Mouse (Mus musculus) MEL (cell line): ENCODE measurements around the gene Pecam1. TPM values are rescaled to one million over a fixed set of nuclear protein-coding genes. Genes with fewer than 3 reads are reported as not detected.

Experiments used
- DNase-seq: peaks from one replicate; pipeline ENCODE4 v3.0.0; 2011; ENCODE audit warnings: low read depth, low spot score
- H3K27ac ChIP-seq: 2 replicates; pipeline ENCODE4 v1.5.1; 2012; ENCODE audit warnings: low read depth, mild to moderate bottlenecking, control low read depth, low read length, moderate library complexity; ENCODE audit not compliant: control insufficient read depth
- H3K27me3 ChIP-seq, 2 experiments: fragments of 150-350 bp in 1 of 2; sonication (generic) in 1 of 2; 2 replicates each; pipeline ENCODE4 v1.6.1; 2012; ENCODE audit warnings: low read length in 2 of 2, mild to moderate bottlenecking in 2 of 2, improper control_type of control experiment in 1 of 2, moderate library complexity in 1 of 2; ENCODE audit not compliant: insufficient read depth in 2 of 2, control insufficient read depth in 1 of 2
- H3K36me3 ChIP-seq, 2 experiments: 2 replicates each; pipeline ENCODE4 v1.6.1; 2012 to 2014; ENCODE audit warnings: low read length in 2 of 2, improper control_type of control experiment in 1 of 2, inconsistent platforms in 1 of 2, mild to moderate bottlenecking in 1 of 2; ENCODE audit not compliant: insufficient read depth in 2 of 2, control insufficient read depth in 1 of 2
- H3K4me1 ChIP-seq, 2 experiments: fragments of 150-350 bp in 1 of 2; sonication (generic) in 1 of 2; 2 replicates each; pipeline ENCODE4 v1.6.1; 2012; ENCODE audit warnings: low read length in 2 of 2, improper control_type of control experiment in 1 of 2, mild to moderate bottlenecking in 1 of 2; ENCODE audit not compliant: insufficient read depth in 2 of 2, control insufficient read depth in 1 of 2
- H3K4me3 ChIP-seq, 2 experiments: fragments of 150-350 bp in 1 of 2; sonication (generic) in 1 of 2; 2 replicates each; pipeline ENCODE4 v1.5.1; 2012; ENCODE audit warnings: low read depth in 2 of 2, low read length in 2 of 2, mild to moderate bottlenecking in 2 of 2, moderate library complexity in 2 of 2, control low read depth in 1 of 2, improper control_type of control experiment in 1 of 2; ENCODE audit not compliant: control insufficient read depth in 1 of 2, insufficient read depth in 1 of 2
- H3K79me2 ChIP-seq: 2 replicates; pipeline ENCODE4 v1.6.1; 2012; ENCODE audit warnings: mild to moderate bottlenecking, low read length, moderate library complexity; ENCODE audit not compliant: control insufficient read depth, poor library complexity, insufficient read depth
- H3K9ac ChIP-seq: 2 replicates; pipeline ENCODE4 v1.6.1; 2012; ENCODE audit warnings: low read depth, mild to moderate bottlenecking, control low read depth, low read length, moderate library complexity; ENCODE audit not compliant: control insufficient read depth, poor library complexity, severe bottlenecking
- H3K9me3 ChIP-seq: fragments of 150-350 bp; sonication (generic); replicated peaks from 2 replicates; pipeline ENCODE4 v1.6.1; 2012; ENCODE audit warnings: mild to moderate bottlenecking, low read length, improper control_type of control experiment, moderate library complexity; ENCODE audit not compliant: insufficient read depth
- CHD1 ChIP-seq: IDR thresholded peaks from 2 replicates; pipeline ENCODE4 v1.6.1; 2012; ENCODE audit warnings: low read depth, mild to moderate bottlenecking, inconsistent platforms, low read length, improper control_type of control experiment
- CHD2 ChIP-seq: IDR thresholded peaks from 2 replicates; pipeline ENCODE4 v1.6.1; 2011; ENCODE audit warnings: low read length, improper control_type of control experiment
- CTCF ChIP-seq, 3 experiments: IDR thresholded peaks in 2 of 3; conservative IDR thresholded peaks in 1 of 3; 2 replicates each; pipeline ENCODE4 v1.5.1; 2011 to 2012; ENCODE audit warnings: low read length in 3 of 3, low read depth in 2 of 3, mild to moderate bottlenecking in 2 of 3, improper control_type of control experiment in 1 of 3, inconsistent platforms in 1 of 3, mixed read lengths in 1 of 3, moderate library complexity in 1 of 3; ENCODE audit not compliant: control insufficient read depth in 1 of 3, insufficient read depth in 1 of 3, poor library complexity in 1 of 3, severe bottlenecking in 1 of 3
- E2F4 ChIP-seq: IDR thresholded peaks from 2 replicates; pipeline ENCODE4 v1.6.1; 2011; ENCODE audit warnings: low read depth, low read length, improper control_type of control experiment, borderline replicate concordance
- EP300 ChIP-seq, 2 experiments: IDR thresholded peaks; 2 replicates each; pipeline ENCODE4 v1.6.1; 2011; ENCODE audit warnings: improper control_type of control experiment in 2 of 2, low read length in 2 of 2, low read depth in 1 of 2, mild to moderate bottlenecking in 1 of 2
- ETS1 ChIP-seq: IDR thresholded peaks from 2 replicates; pipeline ENCODE4 v1.6.1; 2012; ENCODE audit warnings: low read depth, mild to moderate bottlenecking, inconsistent platforms, low read length, improper control_type of control experiment, moderate library complexity
- GABPA ChIP-seq: IDR thresholded peaks from 2 replicates; pipeline ENCODE4 v1.6.1; 2012; ENCODE audit warnings: low read depth, mild to moderate bottlenecking, inconsistent platforms, low read length, improper control_type of control experiment, moderate library complexity
- HCFC1 ChIP-seq: IDR thresholded peaks from 2 replicates; pipeline ENCODE4 v1.6.1; 2012; ENCODE audit warnings: low read depth, mild to moderate bottlenecking, inconsistent platforms, low read length, improper control_type of control experiment, moderate library complexity
- JUND ChIP-seq: IDR thresholded peaks from 2 replicates; pipeline ENCODE4 v1.6.1; 2011; ENCODE audit warnings: low read depth, mild to moderate bottlenecking, improper control_type of control experiment, low read length
- KAT2A ChIP-seq: conservative IDR thresholded peaks from 2 replicates; pipeline ENCODE4 v1.6.1; 2012; ENCODE audit warnings: low read depth, low read length, improper control_type of control experiment, inconsistent platforms
- MAFK ChIP-seq: IDR thresholded peaks from 2 replicates; pipeline ENCODE4 v1.6.1; 2011; ENCODE audit warnings: low read depth, mild to moderate bottlenecking, low read length, improper control_type of control experiment, borderline replicate concordance
- MAX ChIP-seq: IDR thresholded peaks from 2 replicates; pipeline ENCODE4 v1.6.1; 2011; ENCODE audit warnings: low read length, improper control_type of control experiment
- MAZ ChIP-seq: IDR thresholded peaks from 2 replicates; pipeline ENCODE4 v1.6.1; 2012; ENCODE audit warnings: low read depth, mild to moderate bottlenecking, inconsistent platforms, low read length, improper control_type of control experiment
- MEF2A ChIP-seq: IDR thresholded peaks from 2 replicates; pipeline ENCODE4 v1.6.1; 2014; ENCODE audit warnings: low read depth, mild to moderate bottlenecking, inconsistent platforms, low read length, improper control_type of control experiment; ENCODE audit not compliant: poor library complexity, insufficient replicate concordance, severe bottlenecking; ENCODE audit errors: extremely low read depth
- MXI1 ChIP-seq: IDR thresholded peaks from 2 replicates; pipeline ENCODE4 v1.6.1; 2011; ENCODE audit warnings: mild to moderate bottlenecking, low read depth, low read length, improper control_type of control experiment
- MYB ChIP-seq: IDR thresholded peaks from 2 replicates; pipeline ENCODE4 v1.6.1; 2011; ENCODE audit warnings: mild to moderate bottlenecking, low read depth, low read length, improper control_type of control experiment
- NELFE ChIP-seq: IDR thresholded peaks from 2 replicates; pipeline ENCODE4 v1.6.1; 2011; ENCODE audit warnings: low read depth, low read length, improper control_type of control experiment
- NRF1 ChIP-seq: IDR thresholded peaks from 2 replicates; pipeline ENCODE4 v1.6.1; 2014; ENCODE audit warnings: low read depth, mild to moderate bottlenecking, inconsistent platforms, low read length, improper control_type of control experiment, moderate library complexity; ENCODE audit not compliant: poor library complexity, insufficient read depth, severe bottlenecking
- POLR2A ChIP-seq, 2 experiments: IDR thresholded peaks; 2 replicates each; pipeline ENCODE4 v1.6.1; 2011 to 2012; ENCODE audit warnings: low read length in 2 of 2, mild to moderate bottlenecking in 2 of 2, control low read depth in 1 of 2, improper control_type of control experiment in 1 of 2, low read depth in 1 of 2, moderate library complexity in 1 of 2; ENCODE audit not compliant: control insufficient read depth in 1 of 2, insufficient read depth in 1 of 2, poor library complexity in 1 of 2
- POLR2AphosphoS2 ChIP-seq: IDR thresholded peaks from 2 replicates; pipeline ENCODE4 v1.6.1; 2011; ENCODE audit warnings: low read length, improper control_type of control experiment
- POLR2AphosphoS5 ChIP-seq: IDR thresholded peaks from 2 replicates; pipeline ENCODE4 v1.6.1; 2012; ENCODE audit warnings: low read depth, borderline replicate concordance, mild to moderate bottlenecking, inconsistent platforms, low read length, moderate library complexity, mixed read lengths
- RAD21 ChIP-seq: IDR thresholded peaks from 2 replicates; pipeline ENCODE4 v1.6.1; 2011; ENCODE audit warnings: mild to moderate bottlenecking, low read depth, low read length, improper control_type of control experiment
- RCOR1 ChIP-seq: IDR thresholded peaks from 2 replicates; pipeline ENCODE4 v1.6.1; 2012; ENCODE audit warnings: low read depth, mild to moderate bottlenecking, inconsistent platforms, low read length, improper control_type of control experiment
- SIN3A ChIP-seq: IDR thresholded peaks from 2 replicates; pipeline ENCODE4 v1.6.1; 2012; ENCODE audit warnings: low read length, improper control_type of control experiment, inconsistent platforms
- SMC3 ChIP-seq: IDR thresholded peaks from 2 replicates; pipeline ENCODE4 v1.6.1; 2011; ENCODE audit warnings: low read depth, low read length, improper control_type of control experiment
- TAL1 ChIP-seq: IDR thresholded peaks from 2 replicates; pipeline ENCODE4 v1.6.1; 2012; ENCODE audit warnings: mild to moderate bottlenecking, inconsistent platforms, low read length, moderate library complexity, mixed read lengths
- TBP ChIP-seq: IDR thresholded peaks from 2 replicates; pipeline ENCODE4 v1.8.0; 2011; ENCODE audit warnings: low read depth, low read length, improper control_type of control experiment
- TCF12 ChIP-seq: IDR thresholded peaks from 2 replicates; pipeline ENCODE4 v1.6.1; 2014; ENCODE audit warnings: low read depth, mild to moderate bottlenecking, inconsistent platforms, low read length, improper control_type of control experiment, moderate library complexity
- UBTF ChIP-seq: IDR thresholded peaks from 2 replicates; pipeline ENCODE4 v1.6.1; 2012; ENCODE audit warnings: low read depth, mild to moderate bottlenecking, inconsistent platforms, low read length, improper control_type of control experiment, moderate library complexity, borderline replicate concordance; ENCODE audit not compliant: insufficient read depth
- USF2 ChIP-seq, 2 experiments: IDR thresholded peaks; 2 replicates each; pipeline ENCODE4 v1.6.1; 2011 to 2012; ENCODE audit warnings: improper control_type of control experiment in 2 of 2, low read length in 2 of 2, borderline replicate concordance in 1 of 2, inconsistent platforms in 1 of 2, low read depth in 1 of 2, mild to moderate bottlenecking in 1 of 2; ENCODE audit not compliant: insufficient read depth in 1 of 2
- ZC3H11A ChIP-seq: IDR thresholded peaks from 2 replicates; pipeline ENCODE4 v1.6.1; 2012; ENCODE audit warnings: low read depth, mild to moderate bottlenecking, inconsistent platforms, low read length, improper control_type of control experiment
- ZMIZ1 ChIP-seq: IDR thresholded peaks from 2 replicates; pipeline ENCODE4 v1.6.1; 2012; ENCODE audit warnings: low read depth, mild to moderate bottlenecking, inconsistent platforms, low read length, improper control_type of control experiment, moderate library complexity
- ZNF384 ChIP-seq: IDR thresholded peaks from 2 replicates; pipeline ENCODE4 v1.6.1; 2012; ENCODE audit warnings: low read depth, mild to moderate bottlenecking, inconsistent platforms, low read length, improper control_type of control experiment
- polyA plus RNA-seq, 2 experiments: library from polyadenylated mRNA; stranded (reverse) in 1 of 2; unstranded in 1 of 2; fragments of >175 nt in 1 of 2; fragments of >200 nt in 1 of 2; gene quantifications; 2 replicates each; pipeline versions ENCODE4 v1.2.1 to v1.2.4; 2012; ENCODE audit warnings: low replicate concordance in 2 of 2, low read depth in 1 of 2; ENCODE audit not compliant: insufficient read length in 2 of 2, insufficient read depth in 1 of 2, missing spikeins in 1 of 2
- total RNA-seq: library from RNA; depleted of rRNA; stranded (reverse); fragments of 300-350 nt; gene quantifications from 2 replicates; pipeline ENCODE4 v1.2.3, GENCODE M21; 2012

Pecam1 gene
- total and polyA plus RNA-seq, 3 experiments, result 0.12 to 0.14 TPM; not detected in 1

DNA sequence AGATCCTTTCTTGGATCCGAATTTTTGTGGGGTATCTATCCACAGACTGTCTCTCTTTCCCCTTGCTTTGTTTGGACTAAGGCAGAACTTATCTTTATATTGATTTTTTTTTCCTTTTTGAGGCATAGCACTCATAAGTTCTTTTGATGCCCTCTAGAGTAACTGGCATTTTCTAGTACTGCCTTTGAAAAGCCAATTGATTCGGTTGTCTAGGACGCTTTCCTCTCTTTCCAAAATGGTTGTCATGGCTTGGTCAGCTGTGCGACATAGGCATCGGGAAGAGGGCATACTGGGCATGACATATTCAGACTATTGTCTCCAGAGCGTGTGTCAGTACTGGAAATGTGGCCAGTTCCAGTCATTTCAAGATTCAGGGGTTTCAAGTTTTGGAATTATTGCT lies 39.2 kb upstream of the Pecam1 start:
- Histone ChIP-seq H3K27ac (peak overlapping the region; percentile 91), H3K9ac (peak overlapping the region; percentile 85), H3K36me3 (peaks cover 24 to 30% of the 10 kb centered on the region in 2 experiments), H3K27me3 (no peaks in the 10 kb centered on the region), H3K4me3 (peak overlapping the region; percentile 59 to 83), H3K4me1 (peaks cover 3 to 9% of the 10 kb centered on the region in 2 experiments), H3K9me3 (no peaks in the 10 kb centered on the region), H3K79me2 (peaks cover 45% of the 10 kb centered on the region)
- TF ChIP-seq MEF2A (no peak), MYB (no peak), UBTF (no peak), MAFK (no peak), MXI1 (0 out of 2 replicates have a peak, but pooled peaks have one; percentile 16), POLR2A (IDR thresholded peaks at IDR 0.05; ENCODE audit: control insufficient read depth in 1 of 2, insufficient read depth in 1 of 2, low read depth in 1 of 2, low read length in 2 of 2, poor library complexity in 1 of 2) (no peak), ZNF384 (no peak), ZMIZ1 (no peak), TBP (no peak), MAX (no peak), ETS1 (0 out of 2 replicates have a peak, but pooled peaks have one; percentile 29), SMC3 (no peak), GABPA (no peak), JUND (no peak), TCF12 (no peak), SIN3A (peak; percentile 55), KAT2A (no peak), POLR2AphosphoS2 (no peak), MAZ (no peak), NELFE (no peak), RAD21 (no peak), NRF1 (no peak), CHD1 (peak; percentile 47; the same call in 1 of the 2 replicates), RCOR1 (no peak), HCFC1 (no peak), E2F4 (no peak), USF2 (IDR thresholded peaks at IDR 0.05; ENCODE audit: borderline replicate concordance in 1 of 2, insufficient read depth in 1 of 2, low read depth in 1 of 2, low read length in 2 of 2) (no peak), POLR2AphosphoS5 (no peak), CTCF (IDR thresholded peaks at IDR 0.05 in 2 of 3, conservative IDR thresholded peaks at IDR 0.05 in 1 of 3; ENCODE audit: control insufficient read depth in 1 of 3, insufficient read depth in 1 of 3, low read depth in 2 of 3, low read length in 3 of 3, poor library complexity in 1 of 3, severe bottlenecking in 1 of 3) (no peak), TAL1 (no peak), ZC3H11A (no peak), CHD2 (no peak), EP300 (IDR thresholded peaks at IDR 0.05; ENCODE audit: low read depth in 1 of 2, low read length in 2 of 2) (no peak)
- DNase-seq, result peak; percentile 65
